Mouse (Mus musculus): ENCODE results near the gene Phospho2.

The Phospho2 gene

DNA sequence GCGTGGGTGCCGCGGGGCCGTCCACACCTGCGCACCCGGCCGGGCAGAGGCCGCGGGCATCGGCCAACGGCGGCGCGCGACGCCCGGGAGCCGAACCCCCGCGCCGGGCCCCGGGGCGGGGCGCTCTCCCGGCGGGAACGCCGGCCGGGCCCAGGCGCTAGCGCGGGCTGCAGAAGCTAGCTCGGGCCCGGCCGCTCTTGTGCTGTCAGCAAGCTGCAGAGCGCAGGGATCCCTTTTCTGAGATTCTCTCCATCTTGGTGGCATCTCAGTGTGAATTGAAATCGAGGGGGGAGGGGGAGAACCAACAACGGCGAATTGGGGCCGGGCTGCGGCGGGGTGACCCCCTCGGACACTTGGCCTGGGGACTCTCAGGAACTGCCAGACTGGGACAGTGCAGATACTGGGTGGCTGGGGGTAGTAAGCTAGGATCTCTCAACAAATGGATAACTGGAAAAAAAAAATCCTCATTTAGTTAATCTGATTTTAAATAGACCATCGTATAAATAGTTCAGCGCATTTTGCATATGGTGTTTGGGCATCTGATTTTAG, 33.8 kb downstream of the Phospho2 start:
- CTCF ChIA-PET = no interaction called here

DNA sequence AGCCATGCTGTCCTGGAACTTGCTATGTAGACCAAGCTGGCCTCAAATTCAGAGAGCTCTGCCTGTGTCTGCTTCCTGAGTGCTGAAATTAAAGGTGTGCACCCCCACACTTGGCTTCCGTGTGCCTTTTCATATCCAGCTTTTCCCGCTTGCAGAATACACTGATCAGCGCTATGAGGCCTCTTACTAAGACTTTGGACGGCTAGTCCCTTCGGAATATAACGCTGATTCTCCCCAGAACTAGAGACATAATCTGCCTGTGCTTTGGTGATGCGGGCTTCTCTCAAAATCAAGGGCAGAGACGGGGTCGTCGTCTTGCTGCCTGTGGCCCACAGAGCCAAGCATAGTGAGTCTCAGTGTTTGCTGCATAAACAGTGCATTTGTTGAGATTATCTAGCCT, 36.5 kb downstream of the Phospho2 start:
- CTCF ChIA-PET = interaction anchor here (0.7 kb wide), 1 partner anchor 21 kb away, joined by 3 read pairs; no protein-coding TSS in a partner anchor

DNA sequence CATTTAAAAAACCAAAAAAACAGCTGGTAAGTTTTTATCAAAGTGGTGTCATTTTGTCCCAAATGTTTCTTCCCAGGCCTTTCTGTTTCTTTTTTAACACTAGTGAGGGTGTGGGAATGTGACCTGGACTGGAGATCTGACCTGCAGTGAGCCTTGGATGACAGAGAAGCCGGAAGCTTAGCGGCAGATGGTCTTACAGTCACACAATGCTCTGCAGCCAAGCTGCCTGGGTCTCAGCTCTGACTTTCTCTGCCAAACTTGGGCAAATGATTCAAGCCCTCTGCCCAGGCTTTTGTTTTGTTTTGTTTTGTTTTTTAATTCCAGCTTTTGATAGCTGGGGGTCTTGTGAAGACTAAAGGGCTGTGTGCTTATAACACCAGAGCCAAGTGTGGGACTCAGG, 37.0 kb downstream of the Phospho2 start:
- CTCF ChIA-PET = interaction anchor here (0.7 kb wide), 1 partner anchor 21 kb away, joined by 3 read pairs; no protein-coding TSS in a partner anchor

DNA sequence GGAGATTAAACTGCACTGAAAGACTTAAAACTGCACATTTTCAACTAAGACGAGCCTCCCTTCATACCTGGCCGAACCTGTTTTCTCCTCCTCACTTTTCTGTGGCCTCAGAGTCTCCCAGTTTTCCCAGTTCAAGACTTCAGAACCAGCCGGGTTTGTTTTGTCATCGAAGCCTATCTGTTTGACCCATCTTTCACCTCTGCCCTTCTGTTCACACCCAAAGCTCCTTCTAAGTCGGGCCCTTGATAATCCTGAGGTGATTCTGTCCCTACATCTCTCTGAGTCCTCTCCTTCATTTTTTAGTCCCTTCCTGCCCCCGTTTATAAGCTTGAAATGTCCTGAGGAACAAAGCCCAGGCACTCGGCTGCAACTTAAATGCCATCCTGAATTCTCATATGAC, 38.6 kb downstream of the Phospho2 start:
- CTCF ChIA-PET = no interaction called here

DNA sequence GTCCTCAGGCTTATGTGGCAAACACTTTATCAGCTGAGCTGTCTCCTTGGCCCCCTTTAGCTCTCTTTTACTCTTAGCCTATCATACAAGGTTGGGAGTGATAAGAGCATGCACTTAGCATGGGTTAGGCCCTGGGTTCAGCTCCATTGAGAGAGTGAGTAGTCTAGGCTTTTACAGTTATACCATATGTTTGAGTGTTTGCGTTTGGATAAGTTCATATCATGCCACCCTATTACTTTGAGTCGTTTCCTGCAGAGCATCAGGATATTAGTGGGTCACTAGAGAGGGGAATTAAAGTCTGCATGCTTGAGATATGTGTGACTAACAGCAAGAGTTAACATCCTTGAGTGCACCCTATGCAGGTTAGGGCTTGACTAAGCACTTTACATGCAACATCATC, 40.3 kb downstream of the Phospho2 start:
- CTCF ChIA-PET = no interaction called here

DNA sequence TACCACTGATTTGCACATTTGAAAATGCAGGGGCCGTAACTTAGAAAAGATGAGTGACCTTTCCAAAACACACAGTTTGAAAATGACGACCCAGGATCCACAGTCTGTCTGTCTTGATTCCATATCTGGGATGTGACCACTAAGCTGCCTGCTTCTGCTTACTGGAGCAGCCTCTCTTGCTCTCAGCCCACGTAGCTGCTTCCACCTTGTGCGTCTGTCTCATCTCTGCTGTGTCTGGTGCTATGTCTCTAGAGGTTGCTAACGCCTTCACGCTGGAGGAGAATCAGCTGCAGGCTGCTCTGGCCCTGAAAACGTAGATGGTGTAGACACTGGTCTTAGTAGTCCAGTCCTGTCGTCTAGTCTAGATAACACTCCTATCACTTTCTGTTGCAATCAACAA, 40.7 kb downstream of the Phospho2 start:
- CTCF ChIA-PET = no interaction called here

DNA sequence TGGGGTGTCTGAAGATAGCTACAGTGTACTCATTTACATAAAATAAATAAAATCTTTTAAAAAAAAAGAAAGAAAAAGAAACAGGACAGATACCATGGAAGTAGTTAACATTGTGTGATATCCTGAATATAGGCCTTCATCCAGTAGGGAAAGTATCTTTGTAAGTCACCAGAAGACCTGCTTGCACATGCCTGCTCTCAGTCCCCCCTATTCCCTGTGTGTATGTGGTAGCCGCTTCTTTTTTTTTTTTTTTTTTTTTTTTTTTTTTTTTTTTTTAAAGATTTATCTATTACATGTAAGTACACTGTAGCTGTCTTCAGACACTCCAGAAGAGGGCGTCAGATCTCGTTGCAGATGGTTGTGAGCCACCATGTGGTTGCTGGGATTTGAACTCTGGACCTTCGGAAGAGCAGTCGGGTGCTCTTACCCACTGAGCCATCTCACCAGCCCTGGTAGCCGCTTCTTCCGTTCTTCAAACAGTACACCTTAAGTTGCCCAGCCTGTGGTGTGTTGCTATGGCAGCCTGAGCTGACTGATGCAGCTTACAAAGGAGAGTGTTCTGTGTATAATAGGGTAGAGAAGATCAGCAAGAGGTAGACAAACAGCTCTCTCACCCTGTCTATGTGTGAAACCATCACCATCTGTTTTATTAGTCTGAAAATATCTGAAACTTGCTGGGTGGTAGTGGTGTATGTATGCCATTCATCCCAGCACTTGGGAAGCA, 48.0 kb downstream of the Phospho2 start:
- CTCF ChIA-PET = no interaction called here

DNA sequence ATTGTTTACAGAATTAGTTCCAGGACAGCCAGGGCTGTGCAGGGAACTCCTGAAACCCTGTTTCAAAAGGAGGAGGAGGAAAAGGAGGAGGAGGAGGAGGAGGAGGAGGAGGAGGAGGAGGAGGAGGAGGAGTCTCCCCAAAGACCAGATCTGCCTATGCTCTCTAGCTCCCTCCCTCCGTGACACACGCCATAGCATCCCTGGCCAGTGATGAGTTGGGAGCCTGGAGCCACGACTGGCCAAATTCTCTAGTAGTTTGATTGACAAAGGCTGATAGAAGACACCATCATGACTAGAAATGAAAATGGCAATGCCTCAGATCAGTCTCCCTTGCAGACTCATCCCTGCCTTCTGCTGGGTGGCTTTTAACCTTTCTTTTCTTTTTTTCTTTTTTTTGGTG, 48.6 kb downstream of the Phospho2 start:
- CTCF ChIA-PET = no interaction called here

DNA sequence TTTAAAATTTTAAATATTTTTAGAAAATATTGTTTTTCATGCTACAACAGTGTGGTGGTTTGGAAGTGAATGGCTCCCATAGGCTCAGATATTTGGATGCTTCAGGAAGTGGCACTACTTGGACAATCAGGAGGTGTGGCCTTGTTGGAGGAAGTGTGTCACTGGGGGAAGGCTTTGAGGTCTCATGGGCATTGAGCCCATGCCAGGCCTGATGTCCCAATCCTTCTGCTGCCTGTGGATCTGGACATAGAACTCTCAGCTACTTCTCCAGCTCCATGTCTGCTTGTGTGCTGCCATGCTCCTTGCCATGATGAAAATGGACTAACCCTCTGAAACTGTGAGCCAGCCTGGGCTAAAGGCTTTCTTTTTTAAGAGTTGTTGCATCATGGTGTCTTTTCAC, 49.3 kb downstream of the Phospho2 start:
- CTCF ChIA-PET = no interaction called here

DNA sequence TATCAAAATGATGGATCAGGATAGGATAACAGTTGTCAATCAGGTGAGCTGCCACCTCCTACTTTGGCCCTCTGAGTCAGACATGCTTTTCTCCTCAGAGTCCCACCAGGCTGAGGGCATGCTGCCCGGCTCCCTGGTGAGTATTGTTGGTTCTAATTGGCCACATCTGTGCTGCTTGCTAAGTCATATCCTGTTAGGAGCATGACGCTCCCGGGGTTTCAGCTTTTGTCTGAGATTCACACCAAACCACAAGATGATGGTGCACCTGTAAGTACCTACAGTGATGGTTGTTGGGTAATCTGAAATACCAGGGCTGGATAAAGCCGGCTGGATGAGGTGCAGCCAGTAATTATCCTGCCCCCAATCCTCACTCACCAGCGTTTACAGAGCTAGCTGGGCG, 50.8 kb downstream of the Phospho2 start:
- CTCF ChIA-PET = no interaction called here

DNA sequence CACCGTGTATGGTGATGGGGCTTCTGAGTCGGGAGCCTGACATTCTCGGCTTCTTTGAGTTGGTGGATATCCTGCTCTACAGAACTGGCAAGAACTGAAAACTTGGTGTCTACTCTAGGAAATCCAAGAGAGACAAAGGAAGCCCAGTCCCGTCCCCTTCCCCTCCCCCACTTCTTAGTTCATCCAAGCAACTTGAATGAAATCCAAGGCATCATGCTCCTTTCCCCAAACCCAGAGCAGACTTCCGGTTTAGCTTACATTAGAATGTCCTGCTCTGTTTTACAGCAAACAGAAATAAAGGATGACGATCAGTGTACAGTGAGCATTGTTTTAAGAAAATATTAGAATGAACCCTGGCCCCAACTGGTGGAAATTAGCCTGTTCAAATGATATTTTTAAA, 59.8 kb downstream of the Phospho2 start:
- CTCF ChIA-PET = no interaction called here
